Mouse (Mus musculus) kidney, adult 2 months (tissue): Measurements from ENCODE around the gene Asgr2.

Source experiments
- CTCF ChIP-seq: fragments of 200-500 bp; conservative IDR thresholded peaks from 2 replicates; pipeline ENCODE4 v1.5.1; 2011; ENCODE audit warnings: low read depth, mild to moderate bottlenecking, control low read depth, low read length, moderate library complexity, mixed read lengths; ENCODE audit not compliant: insufficient read depth, insufficient read length
- POLR2A ChIP-seq: fragments of 200-500 bp; IDR thresholded peaks from one replicate; pipeline ENCODE4 v1.6.1; 2011; ENCODE audit warnings: low read depth, low read length, control low read depth

DNA sequence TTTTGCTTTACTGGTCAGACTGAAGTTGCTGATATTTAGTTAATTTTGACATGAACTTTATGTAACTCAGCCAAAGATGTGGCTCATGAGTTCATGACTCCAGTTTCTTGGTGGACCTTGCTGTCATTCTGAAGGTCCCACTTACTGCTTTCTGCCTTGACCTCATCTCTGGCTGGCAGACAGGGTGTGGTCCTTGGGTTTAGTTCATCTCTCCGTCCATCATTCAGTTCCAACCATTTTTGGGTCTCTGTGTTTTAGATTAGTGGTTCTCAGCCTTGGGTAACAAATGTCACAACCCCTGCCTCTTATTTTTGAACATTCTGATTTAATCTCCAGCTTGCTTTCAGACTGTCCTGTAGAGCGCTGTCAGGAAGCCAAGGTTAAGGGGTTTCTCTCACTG is 7.4 kb downstream of the Asgr2 start:
- TF ChIP-seq CTCF (no peak), POLR2A (no peak)
